Mouse (Mus musculus) E14TG2a.4 (cell line): ENCODE results near the gene Med29.

Source experiments
- CTCF ChIP-seq: conservative IDR thresholded peaks from 2 replicates; pipeline ENCODE4 v1.5.1; 2014; ENCODE audit warnings: low read length
- NANOG ChIP-seq: IDR thresholded peaks from 2 replicates; pipeline ENCODE4 v1.6.1; 2014; ENCODE audit warnings: borderline replicate concordance, low read length, mixed read lengths
- POU5F1 ChIP-seq: IDR thresholded peaks from 2 replicates; pipeline ENCODE4 v1.6.1; 2014; ENCODE audit warnings: low read length, borderline replicate concordance

DNA sequence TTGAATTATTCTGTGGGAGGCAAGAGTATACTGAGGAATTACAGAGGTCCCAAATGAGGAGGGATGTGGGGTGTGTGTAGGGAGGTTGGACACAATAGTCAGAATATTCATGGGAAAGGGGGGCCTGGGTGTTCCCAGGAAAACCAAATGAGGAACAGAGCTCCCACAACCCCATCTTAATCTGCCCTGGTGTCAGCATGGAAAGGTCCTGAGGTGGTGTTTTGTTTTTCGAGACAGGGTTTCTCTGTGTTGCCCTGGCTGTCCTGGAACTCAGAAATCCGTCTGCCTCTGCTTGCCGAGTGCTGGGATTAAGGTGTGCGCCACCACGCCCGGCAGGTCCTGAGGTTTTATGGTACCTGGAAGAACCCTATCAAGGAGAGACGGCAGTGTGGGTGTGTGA lies 34.1 kb downstream of the Med29 start:
- TF ChIP-seq CTCF (no peak), POU5F1 (no peak), NANOG (no peak)
